Mouse (Mus musculus): ENCODE results near the gene Olfr1358. TPM values are rescaled to one million over a fixed set of nuclear protein-coding genes. Genes with fewer than 3 reads are reported as not detected.
A peak's percentile ranks its signal among the peaks of the same experiment; 100 is the strongest.
"Not testable (repeated sequence)": the region's sequence is repeated elsewhere in the genome, so short reads cannot be mapped to it uniquely, and the experiment has no call there.

The Olfr1358 gene
- total RNA-seq, 1 experiment: not detected

DNA sequence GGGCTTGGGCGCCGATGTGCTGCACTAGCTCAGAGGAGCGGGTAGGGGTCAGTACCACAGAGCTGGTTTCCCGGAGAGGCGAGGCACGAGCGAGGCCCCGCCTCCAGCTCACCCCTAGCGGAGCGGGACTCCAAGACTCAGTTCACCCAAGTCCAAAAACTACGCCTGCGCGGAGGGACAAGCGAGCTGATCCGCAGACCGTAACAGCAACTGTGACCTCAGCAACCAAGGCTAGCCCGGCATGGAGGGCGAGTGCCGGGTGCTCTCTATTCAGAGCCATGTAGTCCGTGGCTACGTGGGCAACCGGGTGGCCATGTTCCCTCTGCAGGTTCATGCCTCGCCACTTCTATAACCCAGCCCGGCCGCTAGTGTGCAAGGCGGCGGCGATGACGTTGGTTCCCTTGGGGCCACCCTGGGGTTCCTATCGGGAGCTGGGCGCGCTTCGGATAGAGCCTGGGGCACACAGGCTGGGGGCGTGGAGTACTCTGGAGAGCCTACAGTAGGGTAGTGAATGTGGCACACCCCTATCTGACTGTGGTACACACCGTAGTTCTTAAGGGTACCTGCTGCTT is 35.2 kb upstream of the Olfr1358 start:
- H3K4me1 ChIP-seq (ENCODE audit: control insufficient read depth in 2 of 2, insufficient read depth in 2 of 2, low read length in 2 of 2, poor library complexity in 1 of 2): peaks cover 0 to 2% of the 10 kb centered on the region in 2 experiments; a peak in 1 of 4 replicates
- peak overlapping the region; percentile 55 to 78 for H3K4me3 ChIP-seq (ENCODE audit: insufficient read depth in 1 of 2, low read depth in 1 of 2, low read length in 2 of 2, poor library complexity in 1 of 2, severe bottlenecking in 1 of 2)
- H3K9me3 ChIP-seq (ENCODE audit: control insufficient read depth, insufficient read depth, low read depth, low read length): no peaks in the 10 kb centered on the region
- TF ChIP-seq ZC3H11A (IDR thresholded peaks at IDR 0.05; ENCODE audit: borderline replicate concordance, low read depth, low read length) (no peak), HCFC1 (IDR thresholded peaks at IDR 0.05; ENCODE audit: borderline replicate concordance, insufficient read depth, low read length) (no peak), ZNF384 (IDR thresholded peaks at IDR 0.05; ENCODE audit: low read depth, low read length) (no peak), MAFK (IDR thresholded peaks at IDR 0.05; ENCODE audit: insufficient read depth, low read depth, low read length) (no peak), CHD2 (IDR thresholded peaks at IDR 0.05; ENCODE audit: low read depth, low read length) (no peak)
- H3K36me3 ChIP-seq (ENCODE audit: control insufficient read depth, insufficient read depth, low read length, poor library complexity, severe bottlenecking): no peaks in the 10 kb centered on the region
- DNase-seq (ENCODE audit: low read depth, low spot score): peak; percentile 83
- H3K27ac ChIP-seq (ENCODE audit: insufficient read depth, low read depth, low read length, poor library complexity, severe bottlenecking): no peak overlapping the region
- peak overlapping the region; percentile 49 for H3K9ac ChIP-seq (ENCODE audit: insufficient read depth, low read depth, low read length, poor library complexity, severe bottlenecking)
- in situ Hi-C loops (cut with MboI; ENCODE audit: low sequenced_read_pairs in 2 of 2, unreplicated experiment in 2 of 2): no loop called here

DNA sequence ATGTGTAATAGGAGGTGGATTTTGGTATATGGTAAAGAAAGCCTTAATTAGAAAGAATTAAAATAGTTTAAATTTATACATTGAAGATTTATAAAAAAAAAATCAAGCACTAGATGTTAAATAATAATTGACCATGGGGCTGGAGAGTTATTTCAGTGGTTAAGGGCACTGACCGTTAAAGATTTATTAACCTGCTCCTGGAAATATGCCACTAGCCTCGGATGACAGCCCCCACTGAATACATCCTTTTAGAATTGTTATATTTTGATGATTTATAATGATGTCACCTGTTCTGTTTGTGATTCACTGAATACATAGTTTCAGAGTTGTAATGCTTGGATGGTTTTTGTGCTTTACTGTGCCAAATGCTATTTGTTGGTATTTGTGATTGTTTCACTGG is 31.9 kb upstream of the Olfr1358 start:
- H3K36me3 ChIP-seq (ENCODE audit: control insufficient read depth, insufficient read depth, low read length, poor library complexity, severe bottlenecking); in situ Hi-C loops (cut with MboI; ENCODE audit: low sequenced_read_pairs in 2 of 2, unreplicated experiment in 2 of 2); DNase-seq (ENCODE audit: low read depth, low spot score): not testable (repeated sequence)

DNA sequence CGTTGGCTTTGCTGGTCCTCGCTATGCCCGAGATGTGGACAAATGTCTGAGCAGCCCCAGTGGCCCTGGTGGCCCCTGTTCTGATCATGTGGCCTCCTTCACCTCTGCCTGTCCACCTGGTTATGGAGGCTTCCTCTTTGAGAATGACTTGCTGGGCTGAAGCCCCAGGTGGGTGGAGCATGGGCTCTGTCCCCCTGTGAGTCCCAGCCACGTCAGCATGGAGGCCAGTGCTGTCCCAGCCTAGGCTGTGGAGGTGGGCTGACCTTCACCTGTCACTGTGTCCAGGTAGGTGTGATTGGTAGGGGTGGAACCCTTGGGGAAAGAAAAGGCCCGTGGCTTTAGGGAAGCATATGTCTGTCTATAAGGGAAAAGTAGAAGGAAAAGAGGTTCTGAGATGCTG is 30.4 kb upstream of the Olfr1358 start:
- Histone ChIP-seq H3K4me3 (ENCODE audit: insufficient read depth in 1 of 2, low read depth in 1 of 2, low read length in 2 of 2, poor library complexity in 1 of 2, severe bottlenecking in 1 of 2) (no peak overlapping the region), H3K36me3 (ENCODE audit: control insufficient read depth, insufficient read depth, low read length, poor library complexity, severe bottlenecking) (no peaks in the 10 kb centered on the region), H3K27ac (ENCODE audit: insufficient read depth, low read depth, low read length, poor library complexity, severe bottlenecking) (no peak overlapping the region), H3K4me1 (ENCODE audit: control insufficient read depth in 2 of 2, insufficient read depth in 2 of 2, low read length in 2 of 2, poor library complexity in 1 of 2) (peaks cover 0 to 3% of the 10 kb centered on the region in 2 experiments; a peak in 1 of 4 replicates), H3K9ac (ENCODE audit: insufficient read depth, low read depth, low read length, poor library complexity, severe bottlenecking) (no peak overlapping the region), H3K9me3 (ENCODE audit: control insufficient read depth, insufficient read depth, low read depth, low read length) (no peaks in the 10 kb centered on the region)
- in situ Hi-C loops (cut with MboI; ENCODE audit: low sequenced_read_pairs in 2 of 2, unreplicated experiment in 2 of 2): no loop called here
- TF ChIP-seq MAFK (IDR thresholded peaks at IDR 0.05; ENCODE audit: insufficient read depth, low read depth, low read length): no peak
- no peak for TF ChIP-seq ZC3H11A (IDR thresholded peaks at IDR 0.05; ENCODE audit: borderline replicate concordance, low read depth, low read length)
- no peak for TF ChIP-seq HCFC1 (IDR thresholded peaks at IDR 0.05; ENCODE audit: borderline replicate concordance, insufficient read depth, low read length)
- no peak for TF ChIP-seq CHD2 (IDR thresholded peaks at IDR 0.05; ENCODE audit: low read depth, low read length)
- no peak for TF ChIP-seq ZNF384 (IDR thresholded peaks at IDR 0.05; ENCODE audit: low read depth, low read length)
- no peak for DNase-seq (ENCODE audit: low read depth, low spot score)

More for the DNA sequence above, 31.9 kb upstream of the Olfr1358 start:
- H3K27ac ChIP-seq (ENCODE audit: insufficient read depth, low read depth, low read length, poor library complexity, severe bottlenecking); H3K4me3 ChIP-seq (ENCODE audit: insufficient read depth in 1 of 2, low read depth in 1 of 2, low read length in 2 of 2, poor library complexity in 1 of 2, severe bottlenecking in 1 of 2); H3K4me1 ChIP-seq (ENCODE audit: control insufficient read depth in 2 of 2, insufficient read depth in 2 of 2, low read length in 2 of 2, poor library complexity in 1 of 2); H3K9me3 ChIP-seq (ENCODE audit: control insufficient read depth, insufficient read depth, low read depth, low read length); H3K9ac ChIP-seq (ENCODE audit: insufficient read depth, low read depth, low read length, poor library complexity, severe bottlenecking): not testable (repeated sequence)

DNA sequence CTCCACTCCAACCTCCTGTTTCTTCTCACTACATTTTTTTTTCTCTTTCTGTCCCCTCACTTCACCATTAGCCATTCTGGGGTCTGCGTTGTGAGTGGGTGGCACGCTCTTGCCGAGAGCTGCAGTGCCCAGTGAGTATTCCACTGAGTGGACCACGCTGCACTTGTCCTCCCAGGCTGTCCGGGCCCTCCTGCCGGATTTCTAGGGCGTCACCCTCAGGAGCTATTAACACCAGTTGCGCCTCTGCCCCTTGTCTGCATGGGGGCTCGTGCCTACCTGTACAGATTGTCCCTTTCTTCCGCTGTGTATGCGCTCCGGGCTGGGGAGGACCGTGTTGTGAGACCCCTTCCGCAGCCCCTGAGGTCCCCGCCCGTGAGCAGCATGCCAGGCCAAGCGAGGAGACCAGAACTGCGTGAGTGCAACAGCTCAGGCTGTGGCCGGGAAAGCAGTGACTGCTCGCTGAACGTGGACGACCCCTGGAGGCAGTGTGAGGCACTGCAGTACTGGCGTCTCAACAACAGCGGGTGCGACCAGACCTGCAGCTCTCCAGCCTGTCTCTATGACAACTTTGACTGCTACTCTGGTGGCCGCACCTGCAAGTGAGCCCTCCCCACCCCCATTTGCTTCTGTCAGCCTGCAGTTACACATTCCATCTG is 29.7 kb upstream of the Olfr1358 start:
- Histone ChIP-seq H3K9ac (ENCODE audit: insufficient read depth, low read depth, low read length, poor library complexity, severe bottlenecking) (no peak overlapping the region), H3K4me3 (ENCODE audit: insufficient read depth in 1 of 2, low read depth in 1 of 2, low read length in 2 of 2, poor library complexity in 1 of 2, severe bottlenecking in 1 of 2) (no peak overlapping the region), H3K36me3 (ENCODE audit: control insufficient read depth, insufficient read depth, low read length, poor library complexity, severe bottlenecking) (no peaks in the 10 kb centered on the region), H3K27ac (ENCODE audit: insufficient read depth, low read depth, low read length, poor library complexity, severe bottlenecking) (no peak overlapping the region), H3K9me3 (ENCODE audit: control insufficient read depth, insufficient read depth, low read depth, low read length) (no peaks in the 10 kb centered on the region), H3K4me1 (ENCODE audit: control insufficient read depth in 2 of 2, insufficient read depth in 2 of 2, low read length in 2 of 2, poor library complexity in 1 of 2) (peaks cover 0 to 3% of the 10 kb centered on the region in 2 experiments; a peak in 1 of 4 replicates)
- peak; percentile 77 for DNase-seq (ENCODE audit: low read depth, low spot score)
- in situ Hi-C loops (cut with MboI; ENCODE audit: low sequenced_read_pairs in 2 of 2, unreplicated experiment in 2 of 2): no loop called here
- TF ChIP-seq MAFK (IDR thresholded peaks at IDR 0.05; ENCODE audit: insufficient read depth, low read depth, low read length) (no peak), CHD2 (IDR thresholded peaks at IDR 0.05; ENCODE audit: low read depth, low read length) (no peak), ZNF384 (IDR thresholded peaks at IDR 0.05; ENCODE audit: low read depth, low read length) (no peak), HCFC1 (IDR thresholded peaks at IDR 0.05; ENCODE audit: borderline replicate concordance, insufficient read depth, low read length) (no peak), ZC3H11A (IDR thresholded peaks at IDR 0.05; ENCODE audit: borderline replicate concordance, low read depth, low read length) (no peak)

All from ES-E14 (cell line).